Mouse (Mus musculus) mesoderm, embryonic 11.5 days (tissue): ENCODE results near the gene Ndufb6.
"Not testable (repeated sequence)": the region's sequence is repeated elsewhere in the genome, so short reads cannot be mapped to it uniquely, and the experiment has no call there.

ENCODE experiments used
- DNase-seq: peaks from one replicate; pipeline ENCODE4 v3.0.0-alpha.2; 2012; ENCODE audit warnings: low read depth, low spot score

Gene Ndufb6

DNA sequence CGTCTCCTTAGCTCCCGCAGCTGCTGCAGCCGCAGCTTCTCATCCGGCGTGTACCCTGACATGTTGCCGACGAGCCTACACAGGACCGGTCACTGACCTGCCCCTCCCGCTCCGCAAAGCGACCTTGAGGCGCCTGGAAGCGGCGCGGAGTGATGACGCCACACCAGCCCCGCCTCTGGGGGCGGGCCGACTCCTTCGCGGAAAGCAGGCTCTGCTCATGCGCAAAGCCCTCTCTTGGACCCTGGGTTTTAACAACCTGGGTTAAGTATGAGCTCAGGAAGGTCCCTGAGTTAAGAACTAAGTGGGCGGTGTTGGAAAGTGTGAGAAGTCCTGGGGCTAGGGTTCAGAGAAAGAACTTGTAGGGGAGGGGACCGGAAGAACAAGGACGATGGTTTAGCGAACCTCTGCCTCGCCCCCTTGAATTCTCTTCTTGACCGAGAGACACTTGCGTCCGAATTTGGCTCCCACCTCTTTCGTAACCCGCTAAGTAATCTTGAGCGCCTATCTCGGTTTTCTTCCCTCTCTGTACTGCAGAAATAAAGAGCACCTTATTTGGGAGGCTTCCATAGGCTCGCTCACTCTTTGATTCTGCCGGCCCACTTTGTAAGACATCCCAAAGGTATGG is at the start of gene Ndufb6:
Gene Ndufb6 (minus strand): TSS at position 146 of the 625 bp plus-strand sequence.
- peak; percentile 97 for DNase-seq

DNA sequence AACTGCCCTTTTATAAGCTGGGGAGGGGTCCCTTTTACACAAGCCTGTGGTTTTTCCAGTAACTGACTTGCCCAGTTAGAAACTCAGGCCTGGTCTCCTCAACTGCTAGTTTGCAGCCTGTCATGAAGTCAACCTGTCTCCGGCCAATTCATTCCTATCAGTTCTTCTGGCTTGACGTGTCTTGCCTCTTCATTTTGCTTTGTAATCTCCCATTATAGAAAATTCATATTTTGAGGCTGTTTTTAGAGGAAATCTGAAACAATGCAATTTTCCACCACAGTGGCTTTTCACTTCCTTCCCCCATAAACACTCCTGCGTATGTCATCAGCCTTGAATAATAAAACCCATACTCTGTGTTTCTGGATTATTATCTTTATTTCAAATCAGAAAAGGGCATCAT is 47.9 kb upstream of the Ndufb6 start:
- no peak for DNase-seq

DNA sequence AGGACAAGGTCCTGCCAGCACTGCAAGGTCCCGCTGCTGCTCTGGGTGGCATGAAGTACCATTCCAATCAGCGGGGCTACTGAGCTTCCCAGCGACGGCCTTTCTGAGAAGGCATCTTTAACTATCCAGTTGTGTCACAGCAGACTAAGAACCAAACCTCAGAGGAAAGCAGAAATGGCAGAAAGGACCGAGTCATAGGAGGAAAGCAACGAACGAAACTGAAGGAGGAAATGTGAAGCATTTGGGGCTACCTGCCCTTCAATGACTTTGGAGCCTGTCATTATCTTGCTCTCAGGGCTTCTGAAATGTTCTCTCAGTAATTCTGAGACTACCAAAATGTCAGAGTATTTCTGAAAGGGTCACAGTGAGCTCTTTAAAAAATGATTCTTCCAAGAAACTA is 45.4 kb upstream of the Ndufb6 start:
- DNase-seq = no peak

DNA sequence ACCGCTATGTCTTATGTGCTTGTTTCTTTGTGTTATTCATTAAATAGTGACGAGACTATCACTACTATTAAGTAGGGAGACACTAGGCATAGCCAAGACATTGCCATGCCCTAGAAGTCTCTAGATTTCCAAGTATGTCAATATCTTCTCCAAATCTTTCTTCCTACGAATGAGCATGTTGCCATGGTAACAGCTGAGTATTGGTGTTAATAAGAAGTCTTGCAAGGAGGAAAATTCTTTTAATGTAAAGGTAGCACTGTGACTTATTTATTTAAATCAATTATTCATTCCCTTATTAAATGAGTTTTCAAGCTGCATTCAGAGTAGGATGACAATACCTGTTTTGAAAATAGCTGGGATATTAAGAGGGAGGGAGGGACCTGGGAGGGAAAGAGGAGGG is 38.2 kb upstream of the Ndufb6 start:
- DNase-seq = no peak

DNA sequence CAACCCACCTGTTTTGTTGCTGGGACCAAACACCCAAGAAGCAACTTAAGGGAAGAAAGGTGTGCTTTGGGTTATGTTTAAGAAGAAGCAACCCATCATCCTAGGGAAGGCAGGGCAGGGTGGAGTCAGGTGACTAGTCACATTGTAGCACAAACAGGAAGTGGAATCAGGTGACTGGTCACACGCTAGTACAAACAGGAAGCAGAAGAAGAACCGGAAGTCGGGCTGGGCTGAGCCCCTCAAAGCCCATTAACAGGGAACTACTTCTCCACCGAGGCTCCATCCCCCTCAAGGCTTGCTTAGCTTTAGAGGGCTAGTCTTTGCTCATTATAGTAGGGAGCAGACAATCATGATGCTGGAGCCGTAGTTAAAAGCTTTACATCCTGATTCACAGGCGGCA is 33.8 kb upstream of the Ndufb6 start:
- DNase-seq = no peak

DNA sequence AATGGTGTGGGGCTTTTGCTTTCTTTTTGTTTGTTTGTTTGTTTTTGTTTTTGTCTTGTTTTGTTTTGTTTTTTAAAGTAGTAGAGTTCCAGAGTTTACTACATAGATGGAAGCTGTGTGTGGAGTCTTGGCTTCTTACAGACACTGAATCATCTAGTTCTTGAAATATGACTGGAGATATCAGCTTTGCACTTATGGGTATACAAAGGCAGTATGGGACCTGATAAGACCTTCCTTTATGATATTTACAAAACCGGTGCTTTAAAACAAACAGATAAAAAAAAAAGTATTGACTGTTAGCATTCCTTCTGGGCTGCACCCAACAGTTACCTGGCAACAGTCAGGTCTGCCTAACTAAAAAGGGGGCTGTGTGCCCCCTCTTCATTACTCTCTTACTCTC is 33.0 kb upstream of the Ndufb6 start:
- DNase-seq = no peak

DNA sequence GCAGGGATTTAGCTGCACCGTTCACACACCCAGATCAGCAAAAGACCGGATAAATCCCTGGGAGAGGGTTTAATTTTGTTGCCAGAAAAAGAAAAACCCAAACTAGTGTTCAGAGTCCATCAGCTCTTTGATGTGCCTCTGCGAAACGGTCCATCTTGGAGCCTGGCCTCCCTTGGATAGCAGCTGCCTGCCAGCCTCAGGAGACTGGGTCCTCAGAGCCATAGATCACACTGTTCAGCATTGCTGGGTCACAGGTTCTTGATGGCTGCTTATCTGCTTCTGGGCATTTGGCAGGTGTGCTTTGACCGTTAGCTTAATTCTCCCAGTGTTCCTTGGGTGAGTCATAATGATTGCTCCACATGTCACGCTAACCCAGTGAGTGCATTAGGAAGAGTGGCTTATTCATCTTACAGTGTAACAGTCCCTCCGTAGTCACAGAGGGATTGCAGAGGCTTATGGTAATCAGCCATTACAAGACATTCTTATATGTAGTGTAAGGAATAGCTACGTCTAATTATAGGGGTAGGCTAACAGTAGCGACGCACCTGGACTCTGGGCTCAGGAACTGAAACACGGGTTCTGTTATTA is 31.7 kb upstream of the Ndufb6 start:
- DNase-seq = no peak

DNA sequence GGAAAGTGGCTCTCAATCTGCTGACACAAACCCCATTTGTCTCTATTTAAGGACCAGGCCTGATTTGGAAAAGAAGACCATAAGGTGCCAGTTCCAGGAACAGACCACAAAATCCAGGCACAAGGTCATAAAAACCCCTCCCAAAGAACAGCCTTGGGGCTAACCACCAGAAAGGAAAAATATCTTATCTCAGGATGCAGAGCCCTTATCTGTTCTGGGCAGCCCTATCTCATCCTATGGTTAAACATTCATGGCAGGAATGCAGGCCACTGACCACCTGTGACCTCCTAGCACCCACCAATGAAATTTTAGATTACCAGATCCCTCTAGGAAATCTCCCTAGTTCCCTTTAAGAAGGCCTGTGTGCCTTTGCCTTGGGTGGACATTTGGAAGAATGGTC is 30.5 kb upstream of the Ndufb6 start:
- no peak for DNase-seq

DNA sequence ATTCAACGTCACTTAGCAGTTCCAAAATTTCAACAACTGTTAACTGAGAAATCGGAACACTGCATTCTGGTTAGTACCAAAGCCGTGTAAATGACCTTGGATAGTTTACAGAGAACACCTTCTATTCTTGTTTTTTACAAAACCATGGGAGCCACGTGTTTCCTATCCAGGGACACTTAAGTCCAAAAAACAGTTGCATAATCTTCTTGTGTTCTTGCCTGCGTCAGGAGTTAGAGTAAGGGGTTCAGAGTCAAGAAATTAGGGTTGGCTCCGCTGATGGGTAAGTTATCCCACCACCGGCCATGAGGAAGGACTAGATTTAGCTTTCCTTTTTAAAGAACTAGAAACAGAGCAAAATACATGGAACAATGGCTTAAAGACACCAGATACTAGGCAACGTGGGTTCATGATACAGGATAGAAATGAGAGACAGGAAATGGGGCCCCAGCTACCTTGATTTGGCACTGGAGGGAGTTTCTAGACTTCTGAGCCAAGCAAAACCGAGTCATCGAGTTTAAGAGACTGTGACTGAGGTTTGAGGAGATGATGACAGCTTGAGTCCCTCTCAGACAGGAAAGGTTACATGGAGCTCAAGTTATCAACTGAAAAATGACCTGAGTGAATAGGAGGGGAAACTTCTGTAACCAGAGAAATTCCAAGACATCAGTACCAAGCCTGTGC is 23.4 kb upstream of the Ndufb6 start:
- DNase-seq = no peak

DNA sequence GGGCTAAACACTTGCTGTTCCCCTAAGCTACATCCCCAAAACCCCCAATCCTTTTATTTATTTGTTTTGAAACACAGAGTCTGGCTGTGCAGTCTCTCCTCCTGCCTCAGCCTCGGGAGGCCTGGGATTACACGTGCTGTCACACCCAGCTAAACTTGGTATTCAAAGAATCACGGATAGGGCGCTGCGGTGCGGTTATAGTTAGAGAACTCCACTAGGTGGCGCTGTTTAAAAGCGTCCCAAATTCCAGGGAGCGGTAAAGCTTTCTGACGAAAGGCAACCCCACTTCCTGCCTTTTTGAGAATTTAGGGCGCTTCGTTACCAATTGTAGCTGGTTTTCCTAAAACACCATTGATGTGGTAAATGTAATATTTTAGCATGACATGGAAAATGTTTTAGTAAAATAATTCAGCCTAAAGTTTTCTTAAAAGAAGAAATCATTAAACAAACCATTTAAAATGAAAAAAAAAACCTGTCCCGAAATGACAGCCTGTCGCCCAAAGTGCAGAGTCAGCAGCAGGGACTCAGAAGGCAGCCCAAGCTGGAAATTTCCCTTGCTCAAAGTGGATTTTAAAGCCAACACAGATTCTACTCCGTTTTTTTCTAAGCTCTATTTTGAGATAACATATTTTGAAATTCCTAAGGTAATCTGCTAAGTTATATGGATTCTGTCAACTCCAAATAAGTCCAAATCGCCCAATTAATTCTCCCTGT is 22.0 kb upstream of the Ndufb6 start:
- peak; percentile 89 for DNase-seq

DNA sequence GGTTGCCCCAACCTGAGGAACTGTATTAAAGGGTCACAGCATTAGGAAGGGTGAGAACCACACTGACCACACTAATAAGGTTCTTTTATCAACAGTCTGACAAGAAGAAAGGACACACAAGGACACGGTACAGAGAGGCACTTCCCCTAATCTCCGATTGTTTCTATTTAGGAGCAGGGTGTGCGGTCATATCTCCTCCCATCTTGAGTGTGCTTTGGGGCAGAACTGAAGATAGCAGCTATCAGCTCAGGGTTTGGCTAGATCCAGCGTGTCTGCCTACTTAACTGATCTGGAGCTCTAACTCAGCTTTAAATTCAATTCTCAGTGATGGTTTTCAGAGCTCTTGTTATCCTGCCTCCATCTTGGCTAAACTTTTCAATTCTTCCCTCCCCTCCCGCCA is 19.9 kb upstream of the Ndufb6 start:
- DNase-seq = no peak

DNA sequence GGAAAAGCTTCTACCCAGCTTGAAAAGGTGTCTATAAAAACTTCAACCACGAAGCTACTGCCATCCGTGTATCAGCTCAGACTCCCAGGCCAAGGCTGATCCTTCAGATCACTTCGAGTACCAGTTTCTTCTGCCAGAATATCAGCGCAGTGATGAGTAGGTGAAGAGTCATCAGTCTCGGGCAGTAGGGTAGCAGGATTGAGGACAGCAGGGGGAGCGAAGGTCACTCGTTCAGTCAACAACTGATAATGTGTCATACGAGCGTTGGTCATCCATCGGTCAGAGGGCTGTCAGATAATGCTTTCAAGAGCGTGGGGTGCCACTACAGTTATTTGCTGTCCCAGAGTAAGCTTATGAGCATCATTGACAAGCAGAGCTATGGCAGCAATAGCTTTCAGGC is 12.3 kb upstream of the Ndufb6 start:
- DNase-seq = not testable (repeated sequence)

DNA sequence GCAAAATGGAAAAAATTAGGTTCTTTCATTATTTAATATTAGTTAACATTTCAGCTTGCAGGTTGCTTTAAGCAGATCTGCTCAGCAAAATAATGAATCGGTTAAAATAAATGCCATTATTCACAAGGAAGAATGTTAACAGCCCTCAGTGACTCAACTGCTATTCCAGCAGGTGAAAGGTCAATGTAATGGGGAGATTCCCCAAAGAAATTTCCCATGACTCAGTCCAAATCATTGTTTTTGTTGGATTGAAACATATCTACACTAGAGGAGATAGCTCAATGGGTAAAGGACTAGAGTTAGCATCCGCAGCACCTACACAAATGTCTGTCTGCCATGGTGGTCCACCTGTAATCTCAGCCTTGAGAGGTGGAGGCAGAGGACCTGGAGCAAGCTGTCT is 9.8 kb upstream of the Ndufb6 start:
- no peak for DNase-seq

DNA sequence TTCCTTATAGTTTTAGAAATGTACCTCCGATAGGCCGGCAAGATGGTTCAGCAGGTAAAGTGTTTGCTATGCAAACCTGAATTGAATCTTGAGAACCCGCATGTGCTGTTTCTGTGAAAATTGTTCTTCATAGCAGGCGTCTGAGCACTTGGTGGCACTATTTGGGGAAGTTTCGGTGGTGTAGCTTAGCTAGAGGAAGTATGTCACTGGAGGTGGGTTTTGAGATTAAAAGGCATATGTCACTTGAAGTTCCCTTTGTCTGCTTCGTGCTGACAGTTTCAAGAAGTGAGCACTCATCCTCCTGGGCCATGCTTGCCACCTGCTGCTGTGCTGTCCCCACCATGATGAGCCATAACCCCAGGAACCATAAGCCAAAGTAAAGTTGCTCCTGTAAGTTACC is 8.2 kb upstream of the Ndufb6 start:
- DNase-seq = no peak

DNA sequence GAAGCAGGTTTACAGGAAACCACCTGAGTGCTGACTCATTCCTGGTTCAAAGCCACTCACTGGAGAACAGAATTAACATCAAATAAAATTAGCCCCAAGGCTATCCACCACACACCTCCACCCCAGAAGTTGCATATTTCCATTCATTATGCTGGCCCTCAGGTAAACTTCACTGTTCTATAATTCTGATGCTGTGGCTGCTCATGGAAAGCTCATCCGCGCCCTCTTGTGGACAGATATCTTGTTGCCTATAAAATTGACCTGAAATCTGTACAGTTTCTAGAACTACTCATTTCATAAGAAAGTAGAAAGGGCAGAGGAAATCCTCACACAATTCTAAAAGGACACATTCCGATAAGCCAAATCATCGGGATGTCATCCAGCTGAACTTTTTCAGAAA is 6.4 kb upstream of the Ndufb6 start:
- DNase-seq = peak; percentile 61

DNA sequence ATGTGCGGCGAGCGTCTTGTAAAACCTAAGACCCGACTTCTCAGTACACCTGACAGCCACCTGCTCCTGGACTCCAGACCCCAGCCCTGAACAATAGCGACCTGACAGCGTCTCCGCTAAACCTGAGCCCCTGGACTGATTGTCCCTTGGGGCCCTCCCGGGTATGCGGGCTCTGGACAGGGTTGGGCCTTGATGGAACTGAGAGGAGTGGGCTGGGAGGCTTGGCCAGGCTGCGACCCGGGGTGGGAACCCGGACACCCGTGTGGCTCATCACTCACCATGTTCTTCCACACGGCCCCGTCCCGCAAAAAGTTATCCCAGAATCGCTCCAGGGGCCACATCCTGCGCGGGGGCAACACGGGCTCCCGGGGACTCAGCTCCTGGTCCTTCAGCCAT is 343 bp downstream of the Ndufb6 start:
- no peak for DNase-seq

DNA sequence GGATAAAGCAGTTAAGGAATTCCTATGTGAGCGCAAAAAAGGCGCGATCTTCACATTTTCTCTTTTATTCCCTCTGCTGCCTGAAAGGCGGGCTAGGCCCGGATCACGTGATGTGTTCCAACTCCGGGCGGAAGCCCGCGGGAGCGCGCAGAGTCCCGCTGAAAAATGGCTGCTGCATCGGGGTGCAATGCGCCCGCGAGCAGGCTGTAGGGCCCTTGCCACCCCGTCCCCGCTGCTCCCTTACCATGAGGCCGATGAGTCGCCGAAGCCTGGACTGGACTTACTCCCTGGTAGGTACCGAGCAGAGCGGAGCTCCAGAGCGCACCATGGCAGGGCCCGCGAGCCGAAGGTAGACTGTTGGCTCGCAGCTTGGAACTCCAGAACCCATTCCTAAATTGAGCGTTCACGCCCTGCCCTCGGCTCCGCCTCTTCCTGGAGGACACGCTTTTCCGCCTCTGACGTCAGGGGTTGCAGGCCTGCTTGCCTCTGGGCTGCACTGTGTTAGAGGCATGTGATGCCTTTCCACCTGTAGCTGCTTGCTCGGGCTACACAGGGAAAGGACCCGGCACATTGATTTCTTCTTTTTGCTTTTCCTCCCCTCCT is 9.7 kb downstream of the Ndufb6 start, which contains the start of the genes Smim27 and Topors:
Gene Smim27 (plus strand): TSS at position 150 of the 603 bp plus-strand sequence.
Gene Topors (minus strand): TSS at position 421 of the 603 bp plus-strand sequence.
- peak; percentile 97 for DNase-seq

DNA sequence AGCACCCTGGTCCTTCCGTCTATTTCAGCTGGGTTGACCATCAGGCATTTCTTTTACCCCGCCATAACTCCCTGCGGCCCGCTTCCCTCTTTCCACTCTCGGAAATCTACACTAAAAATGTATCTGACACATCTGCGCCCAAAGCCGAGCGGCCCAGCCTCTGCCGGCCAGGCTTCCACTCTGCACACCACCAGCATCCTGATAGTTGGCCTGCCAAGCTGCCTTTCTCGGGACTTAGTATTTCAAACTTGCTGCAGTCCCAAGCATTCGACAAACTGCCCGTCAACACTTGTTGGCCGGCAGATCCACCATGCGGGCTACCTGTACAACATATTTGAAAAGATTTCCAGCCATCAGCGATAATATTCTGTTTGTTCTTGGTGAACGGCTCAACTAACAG is 10.4 kb downstream of the Ndufb6 start:
- no peak for DNase-seq

DNA sequence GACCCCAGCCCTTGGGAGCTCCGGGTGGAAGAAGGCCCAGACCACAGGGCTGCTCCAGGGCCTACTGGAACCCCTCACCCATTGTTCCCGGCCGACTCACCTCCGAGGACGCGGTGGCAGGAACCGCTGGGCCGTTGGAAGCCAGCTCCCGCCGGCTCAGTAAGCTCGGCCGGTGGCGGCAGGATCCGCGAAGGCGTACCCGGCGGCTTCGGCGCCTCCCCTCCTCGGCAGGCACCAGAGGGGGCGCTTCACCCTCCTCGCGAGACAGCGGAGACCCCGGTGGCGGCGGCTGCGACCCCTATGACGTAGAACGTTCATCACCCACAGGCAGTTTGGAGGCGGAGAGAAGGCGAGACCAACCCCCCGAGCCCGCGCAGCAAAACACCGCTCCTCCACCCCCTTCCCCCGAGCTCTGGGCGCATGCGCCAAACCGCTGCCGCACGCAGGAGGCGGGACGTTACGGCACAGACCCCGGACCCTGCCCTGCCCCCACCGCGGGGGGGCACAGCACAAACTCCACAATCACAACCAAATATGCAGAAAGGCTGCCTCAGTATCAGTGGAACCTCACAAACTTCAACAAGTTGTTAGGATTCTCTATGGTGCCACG is 10.9 kb downstream of the Ndufb6 start:
- DNase-seq = peak; percentile 96

DNA sequence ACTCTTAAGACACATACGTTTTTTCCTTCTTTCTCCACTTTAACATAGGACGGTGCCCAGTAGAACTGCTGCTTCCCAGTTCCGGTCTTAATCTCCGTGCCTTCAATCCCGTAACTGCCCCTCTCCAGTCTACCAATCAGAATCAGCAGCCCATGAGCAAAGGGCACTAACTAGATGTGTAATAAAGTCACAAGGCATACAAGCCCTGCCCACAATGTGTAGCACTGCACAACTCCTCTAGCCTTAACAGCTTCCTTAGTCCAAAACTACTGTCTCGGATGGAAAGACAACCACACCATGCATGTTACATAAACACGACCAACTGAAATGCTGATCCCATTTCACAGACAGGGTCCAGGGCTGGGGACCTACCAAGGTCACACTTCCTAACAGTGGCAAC is 11.5 kb downstream of the Ndufb6 start:
- DNase-seq = no peak

DNA sequence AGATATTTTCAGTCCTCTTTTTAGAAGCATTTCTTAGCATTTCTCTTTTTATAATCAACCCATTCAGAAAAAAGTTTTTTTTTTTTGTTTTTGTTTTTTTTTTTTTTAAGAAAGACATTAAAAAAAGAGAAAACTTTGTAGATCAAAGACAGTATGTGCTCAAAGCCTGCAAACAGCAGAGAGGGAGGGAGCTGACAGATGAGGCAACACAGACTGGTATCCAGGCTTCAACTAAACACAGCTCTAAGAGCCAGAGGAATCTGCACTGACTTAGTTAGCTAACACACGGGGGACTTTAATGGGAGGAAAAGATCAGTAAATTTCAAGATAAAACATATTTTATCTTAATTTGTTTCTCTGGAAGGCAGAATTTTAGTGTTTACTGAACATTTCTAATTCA is 14.9 kb downstream of the Ndufb6 start:
- DNase-seq = no peak
